Mouse (Mus musculus) thymus, adult 2 months (tissue): ENCODE measurements around the gene Olfr156.
"Not testable (repeated sequence)": the region's sequence is repeated elsewhere in the genome, so short reads cannot be mapped to it uniquely, and the experiment has no call there.

Experiments used
- CTCF ChIP-seq: fragments of 200-500 bp; IDR thresholded peaks from 2 replicates; pipeline ENCODE4 v1.5.1; 2012; ENCODE audit warnings: mild to moderate bottlenecking, control low read depth, low read length, moderate library complexity, borderline replicate concordance; ENCODE audit not compliant: control insufficient read depth, poor library complexity, insufficient read depth; ENCODE audit errors: extremely low read depth
- POLR2A ChIP-seq: fragments of 200-500 bp; IDR thresholded peaks from 2 replicates; pipeline ENCODE4 v1.6.1; 2012; ENCODE audit warnings: mild to moderate bottlenecking, low read length, control low read depth, moderate library complexity; ENCODE audit not compliant: control insufficient read depth, poor library complexity, insufficient read depth; ENCODE audit errors: extremely low read depth

DNA sequence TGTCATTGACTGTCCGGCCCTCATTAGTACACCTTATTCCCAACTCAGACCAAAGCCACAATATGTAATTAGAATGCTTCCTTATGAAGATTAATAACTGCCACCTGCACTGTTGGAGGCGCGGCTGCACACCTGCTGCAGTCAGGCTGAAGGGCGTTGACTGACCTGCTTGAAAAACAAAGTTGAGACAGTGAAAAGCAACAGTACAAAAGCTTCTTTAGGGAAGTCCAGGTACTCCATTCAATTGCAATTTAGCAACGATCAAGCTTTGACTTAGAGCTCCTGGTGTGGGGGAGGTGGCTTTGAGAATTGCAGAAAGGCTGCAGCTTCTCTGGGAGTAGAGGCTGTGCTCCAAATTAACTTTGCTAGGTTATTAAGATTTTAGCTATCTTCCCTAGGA is 27.9 kb downstream of the Olfr156 start:
- TF ChIP-seq POLR2A, CTCF: not testable (repeated sequence)
